Mouse (Mus musculus) forelimb bud, embryonic 11.5 days (tissue): ENCODE data around the gene Rars.

Source experiments
- DNase-seq: peaks from one replicate; pipeline ENCODE4 v3.0.0-alpha.2; 2012; ENCODE audit warnings: low read depth, low spot score

Gene Rars

GRCm38 (mm10) chr11:35769746-35770437 lies 64.4 kb downstream of the Rars start:
- peak; percentile 47 for DNase-seq

- DNase-seq: peak; percentile 99
These were observed 65.0 kb downstream of the Rars start, which contains the start of gene Pank3 for GRCm38 (mm10) chr11:35769188-35769745. Gene Pank3 (plus strand): TSS chr11:35769484.

- DNase-seq: no peak
These were observed 67.5 kb downstream of the Rars start for GRCm38 (mm10) chr11:35766845-35767244.

GRCm38 (mm10) chr11:35760627-35761003 lies 73.7 kb downstream of the Rars start:
- no peak for DNase-seq

- no peak for DNase-seq
These were observed 74.2 kb downstream of the Rars start for GRCm38 (mm10) chr11:35760001-35760626.
